Mouse (Mus musculus): ENCODE measurements around the gene Medag.

Gene Medag

GRCm38 (mm10) chr5:149402029-149402428 lies 9.5 kb upstream of the Medag start:
- TF ChIP-seq GATA4 (IDR thresholded peaks at IDR 0.05; ENCODE audit: insufficient replicate concordance, low read length), result no peak

- TF ChIP-seq GATA4 (IDR thresholded peaks at IDR 0.05; ENCODE audit: insufficient replicate concordance, low read length), result no peak
Measured at GRCm38 (mm10) chr5:149403386-149403785, 8.2 kb upstream of the Medag start.

GRCm38 (mm10) chr5:149404710-149405109 lies 6.8 kb upstream of the Medag start:
- TF ChIP-seq GATA4 (IDR thresholded peaks at IDR 0.05; ENCODE audit: insufficient replicate concordance, low read length), result no peak

GRCm38 (mm10) chr5:149406791-149407276 lies 4.7 kb upstream of the Medag start:
- no peak for TF ChIP-seq GATA4 (IDR thresholded peaks at IDR 0.05; ENCODE audit: insufficient replicate concordance, low read length)

- TF ChIP-seq GATA4 (IDR thresholded peaks at IDR 0.05; ENCODE audit: insufficient replicate concordance, low read length), result no peak
Measured at GRCm38 (mm10) chr5:149409502-149409901, 2.0 kb upstream of the Medag start.

GRCm38 (mm10) chr5:149412194-149412575 lies 636 bp downstream of the Medag start:
- no peak for TF ChIP-seq GATA4 (IDR thresholded peaks at IDR 0.05; ENCODE audit: insufficient replicate concordance, low read length)

GRCm38 (mm10) chr5:149412671-149413070 lies 1.1 kb downstream of the Medag start:
- no peak for TF ChIP-seq GATA4 (IDR thresholded peaks at IDR 0.05; ENCODE audit: insufficient replicate concordance, low read length)

- TF ChIP-seq GATA4 (IDR thresholded peaks at IDR 0.05; ENCODE audit: insufficient replicate concordance, low read length), result no peak
Measured at GRCm38 (mm10) chr5:149414369-149415167, 3.0 kb downstream of the Medag start.

GRCm38 (mm10) chr5:149417381-149417780 lies 5.8 kb downstream of the Medag start:
- TF ChIP-seq GATA4 (IDR thresholded peaks at IDR 0.05; ENCODE audit: insufficient replicate concordance, low read length), result no peak

- no peak for TF ChIP-seq GATA4 (IDR thresholded peaks at IDR 0.05; ENCODE audit: insufficient replicate concordance, low read length)
Measured at GRCm38 (mm10) chr5:149426525-149426924, 15.0 kb downstream of the Medag start.

- TF ChIP-seq GATA4 (IDR thresholded peaks at IDR 0.05; ENCODE audit: insufficient replicate concordance, low read length), result no peak
Measured at GRCm38 (mm10) chr5:149427277-149428060, 15.9 kb downstream of the Medag start.

- no peak for TF ChIP-seq GATA4 (IDR thresholded peaks at IDR 0.05; ENCODE audit: insufficient replicate concordance, low read length)
Measured at GRCm38 (mm10) chr5:149428347-149428746, 16.8 kb downstream of the Medag start.

- TF ChIP-seq GATA4 (IDR thresholded peaks at IDR 0.05; ENCODE audit: insufficient replicate concordance, low read length), result no peak
Measured at GRCm38 (mm10) chr5:149428810-149429255, 17.3 kb downstream of the Medag start.

- TF ChIP-seq GATA4 (IDR thresholded peaks at IDR 0.05; ENCODE audit: insufficient replicate concordance, low read length), result no peak
Measured at GRCm38 (mm10) chr5:149429541-149429940, 18.0 kb downstream of the Medag start.

GRCm38 (mm10) chr5:149430943-149431342 lies 19.4 kb downstream of the Medag start:
- no peak for TF ChIP-seq GATA4 (IDR thresholded peaks at IDR 0.05; ENCODE audit: insufficient replicate concordance, low read length)

- no peak for TF ChIP-seq GATA4 (IDR thresholded peaks at IDR 0.05; ENCODE audit: insufficient replicate concordance, low read length)
Measured at GRCm38 (mm10) chr5:149433618-149434017, 22.1 kb downstream of the Medag start.

All from liver, adult (tissue).